Mouse (Mus musculus): ENCODE results near the gene Mapre3. TPM values are rescaled to one million over a fixed set of nuclear protein-coding genes. Genes with fewer than 3 reads are reported as not detected.
A peak's percentile ranks its signal among the peaks of the same experiment; 100 is the strongest.

Mapre3 gene
- total and polyA plus RNA-seq, 3 experiments, result 0.28 to 2.3 (median 1.6) TPM

GRCm38 (mm10) chr5:30869405-30870130, 55.1 kb downstream of the Mapre3 start (continued):
- TF ChIP-seq ZMIZ1 (IDR thresholded peaks at IDR 0.05; ENCODE audit: low read depth, low read length) (peak; percentile 86; the same call in 1 of the 2 replicates), E2F4 (IDR thresholded peaks at IDR 0.05; ENCODE audit: insufficient replicate concordance, low read depth, low read length) (0 out of 2 replicates have a peak, but pooled peaks have one; percentile 66), UBTF (IDR thresholded peaks at IDR 0.05; ENCODE audit: low read depth, low read length) (0 out of 2 replicates have a peak, but pooled peaks have one; percentile 54), BHLHE40 (IDR thresholded peaks at IDR 0.05; ENCODE audit: low read depth, low read length) (peak; percentile 20; the same call in 1 of the 2 replicates), NELFE (IDR thresholded peaks at IDR 0.05; ENCODE audit: low read depth, low read length) (peak; percentile 81), POLR2A (IDR thresholded peaks at IDR 0.05; ENCODE audit: low read depth, low read length) (peak; percentile 88), MAFK (IDR thresholded peaks at IDR 0.05; ENCODE audit: insufficient replicate concordance, low read length) (no peak), MAX (IDR thresholded peaks at IDR 0.05; ENCODE audit: low read length) (no peak; the same call in none of the 2 replicates), GABPA (IDR thresholded peaks at IDR 0.05; ENCODE audit: insufficient replicate concordance, low read depth, low read length) (no peak; the same call in 1 of the 2 replicates), MAZ (IDR thresholded peaks at IDR 0.05; ENCODE audit: low read depth, low read length) (0 out of 2 replicates have a peak, but pooled peaks have one; percentile 69), ETS1 (conservative IDR thresholded peaks at IDR 0.05; ENCODE audit: low read depth, low read length) (no peak; the same call in 1 of the 2 replicates), JUN (IDR thresholded peaks at IDR 0.05; ENCODE audit: insufficient read depth, low read depth, low read length) (no peak), HCFC1 (IDR thresholded peaks at IDR 0.05; ENCODE audit: low read depth, low read length) (peak; percentile 98)

DNA sequence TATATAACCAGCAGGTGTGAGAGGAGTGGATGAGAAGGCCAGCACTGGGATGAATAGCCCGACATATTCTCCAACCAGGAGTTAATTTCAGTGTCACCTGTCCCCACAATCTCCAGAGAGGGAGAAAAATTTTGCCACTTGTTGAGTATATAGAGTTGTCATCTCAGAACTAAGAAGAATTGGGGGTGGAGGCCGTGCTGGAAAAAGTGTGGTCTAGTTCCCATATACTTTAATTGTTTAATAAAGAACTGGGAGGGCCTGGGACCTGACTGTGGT, 55.6 kb downstream of the Mapre3 start:
- no peak for DNase-seq (ENCODE audit: extremely low read depth)
- no peak overlapping the region for H3K27ac ChIP-seq (ENCODE audit: insufficient read depth, low read depth)
- peak overlapping the region; percentile 79 for H3K9ac ChIP-seq (ENCODE audit: insufficient read depth, low read depth)
- peaks cover 40 to 44% of the 10 kb centered on the region in 2 experiments for H3K36me3 ChIP-seq (replicated peaks in 1 of 2; ENCODE audit: control insufficient read depth in 1 of 2, insufficient read depth in 1 of 2, low read length in 1 of 2)
- H3K9me3 ChIP-seq (replicated peaks; ENCODE audit: low read length), result no peaks in the 10 kb centered on the region
- H3K4me3 ChIP-seq (replicated peaks in 1 of 3; ENCODE audit: low read depth in 2 of 3, low read length in 2 of 3, poor library complexity in 1 of 3), result peak overlapping the region; percentile 77 to 90 (median 77)
- peaks cover 8 to 38% of the 10 kb centered on the region in 2 experiments for H3K4me1 ChIP-seq (ENCODE audit: control insufficient read depth in 1 of 2, insufficient read depth in 2 of 2)
- TF ChIP-seq PAX5 (IDR thresholded peaks at IDR 0.05; ENCODE audit: low read length) (no peak), BHLHE40 (IDR thresholded peaks at IDR 0.05; ENCODE audit: low read depth, low read length) (no peak), HCFC1 (IDR thresholded peaks at IDR 0.05; ENCODE audit: low read depth, low read length) (no peak), EP300 (IDR thresholded peaks at IDR 0.05; ENCODE audit: low read length) (no peak), CTCF (conservative IDR thresholded peaks at IDR 0.05 in 1 of 2, IDR thresholded peaks at IDR 0.05 in 1 of 2; ENCODE audit: low read depth in 2 of 2, low read length in 2 of 2) (no peak), ZNF384 (IDR thresholded peaks at IDR 0.05; ENCODE audit: low read depth, low read length) (no peak), SMC3 (IDR thresholded peaks at IDR 0.05; ENCODE audit: low read depth, low read length) (no peak), TCF12 (IDR thresholded peaks at IDR 0.05; ENCODE audit: low read depth, low read length) (no peak), MEF2A (IDR thresholded peaks at IDR 0.05; ENCODE audit: borderline replicate concordance, low read depth, low read length) (no peak), JUND (conservative IDR thresholded peaks at IDR 0.05; ENCODE audit: low read depth, low read length) (no peak), USF2 (conservative IDR thresholded peaks at IDR 0.05; ENCODE audit: low read depth, low read length) (no peak), ZC3H11A (IDR thresholded peaks at IDR 0.05; ENCODE audit: low read depth, low read length) (no peak), ZMIZ1 (IDR thresholded peaks at IDR 0.05; ENCODE audit: low read depth, low read length) (no peak), TBP (conservative IDR thresholded peaks at IDR 0.05; ENCODE audit: low read depth, low read length) (no peak), SIN3A (IDR thresholded peaks at IDR 0.05; ENCODE audit: low read length) (no peak)
- no peaks in the 10 kb centered on the region for H3K27me3 ChIP-seq (replicated peaks)
- dilution Hi-C loops (cut with MboI; ENCODE audit: extremely low pct_ligation_motif_present, extremely low pct_unique_long_range_greater_than_20kb, low sequenced_read_pairs), result no loop called here
- peak overlapping the region; percentile 97 for H3K4me2 ChIP-seq (ENCODE audit: insufficient read depth, low read depth, poor library complexity, severe bottlenecking)
- peaks cover 9% of the 10 kb centered on the region for H3K79me2 ChIP-seq (replicated peaks; ENCODE audit: control insufficient read depth, extremely low read depth, insufficient read depth, poor library complexity, severe bottlenecking)
- in situ Hi-C loops (cut with MboI; ENCODE audit: low pct_ligation_motif_present, low pct_unique_long_range_greater_than_20kb, low sequenced_read_pairs), result no loop called here

Measured in CH12.LX (cell line).